Mouse (Mus musculus) lung, postnatal 4 days (tissue): Measurements from ENCODE around the gene Adcy1.

Experiments used
- DNase-seq, 2 experiments: peaks; one replicate each; pipeline ENCODE4 v3.0.0; 2021

Adcy1 gene

GRCm38 (mm10) chr11:7071617-7072016 lies 8.3 kb downstream of the Adcy1 start:
- no peak for DNase-seq

GRCm38 (mm10) chr11:7073556-7073955 lies 10.3 kb downstream of the Adcy1 start:
- no peak for DNase-seq

DNA sequence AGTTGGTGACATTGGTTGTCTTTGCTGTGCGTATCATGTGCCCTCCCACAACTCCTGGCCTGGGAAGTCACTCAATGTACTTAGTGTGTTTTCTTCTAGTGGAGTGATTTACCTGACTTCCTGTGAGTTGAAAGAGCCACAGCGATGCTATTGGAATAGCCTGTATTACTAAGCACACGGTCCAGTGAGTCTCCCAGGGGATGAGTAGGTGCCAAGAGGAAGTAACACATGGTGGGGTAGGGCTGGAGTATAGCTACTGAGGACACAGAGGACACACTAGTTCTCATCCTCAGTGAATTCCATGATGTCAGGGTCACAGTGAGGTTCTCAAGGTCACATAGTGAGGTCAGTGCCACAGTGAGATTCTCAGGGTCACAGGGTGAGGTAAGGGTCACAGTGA lies 13.2 kb downstream of the Adcy1 start:
- no peak for DNase-seq

DNA sequence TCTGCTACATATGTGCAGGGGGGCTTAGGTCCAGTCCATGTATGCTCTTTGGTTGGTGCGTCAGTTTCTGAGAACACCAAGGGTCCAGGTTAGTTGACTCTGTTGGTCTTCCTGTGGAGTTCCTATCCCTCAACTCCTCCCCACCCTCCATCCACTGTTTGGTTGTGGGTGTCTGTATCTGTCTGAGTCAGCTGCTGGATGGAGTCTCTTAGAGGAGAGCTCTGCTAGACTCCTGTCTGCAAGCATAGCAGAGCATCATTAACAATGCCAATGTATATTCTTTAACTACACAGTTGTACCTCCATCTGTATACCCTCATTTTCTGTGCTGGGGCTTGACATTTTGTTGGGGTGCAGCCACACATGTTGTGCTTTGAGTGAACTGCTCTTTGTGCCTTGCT lies 18.6 kb downstream of the Adcy1 start:
- DNase-seq, result no peak

DNA sequence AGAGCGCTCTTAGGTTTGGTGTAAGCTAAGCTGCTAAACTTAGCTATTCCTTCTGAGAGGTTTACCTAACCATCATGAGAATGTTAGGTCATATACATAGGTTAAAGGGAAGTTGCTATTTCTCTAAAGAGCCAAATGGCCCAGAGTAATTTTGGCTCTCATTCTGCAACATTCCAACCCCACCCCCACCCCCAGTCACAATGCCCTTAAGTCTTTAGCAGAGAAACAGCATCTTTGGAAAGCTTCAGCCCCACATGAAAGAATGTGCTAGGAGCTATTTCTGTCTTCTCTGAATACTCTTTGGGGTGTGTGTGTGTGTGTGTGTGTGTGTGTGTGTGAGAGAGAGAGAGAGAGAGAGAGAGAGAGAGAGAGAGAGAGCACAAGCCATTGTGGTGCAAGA lies 20.6 kb downstream of the Adcy1 start:
- DNase-seq, result no peak

DNA sequence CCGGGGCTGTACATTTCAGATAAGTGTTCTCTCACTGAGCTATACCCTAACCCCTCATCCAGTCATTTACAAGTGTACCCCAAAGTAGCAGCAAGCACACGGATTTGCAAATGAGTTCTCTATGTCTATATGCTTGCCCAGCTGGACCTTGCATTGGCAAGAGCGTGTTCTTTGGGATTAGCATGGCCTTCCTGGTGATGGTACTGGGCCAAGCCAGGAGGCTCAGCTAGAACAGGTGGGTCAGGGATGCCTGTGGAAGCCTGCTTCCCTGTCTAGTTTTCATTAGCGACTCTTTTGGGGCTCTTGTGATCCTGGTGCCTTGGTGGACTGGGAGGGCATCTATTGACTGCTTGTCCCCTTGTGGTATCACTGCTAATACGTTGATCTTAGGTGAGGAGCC lies 21.9 kb downstream of the Adcy1 start:
- DNase-seq, result no peak

- no peak for DNase-seq
Measured at GRCm38 (mm10) chr11:7091120-7091519, 27.8 kb downstream of the Adcy1 start.

DNA sequence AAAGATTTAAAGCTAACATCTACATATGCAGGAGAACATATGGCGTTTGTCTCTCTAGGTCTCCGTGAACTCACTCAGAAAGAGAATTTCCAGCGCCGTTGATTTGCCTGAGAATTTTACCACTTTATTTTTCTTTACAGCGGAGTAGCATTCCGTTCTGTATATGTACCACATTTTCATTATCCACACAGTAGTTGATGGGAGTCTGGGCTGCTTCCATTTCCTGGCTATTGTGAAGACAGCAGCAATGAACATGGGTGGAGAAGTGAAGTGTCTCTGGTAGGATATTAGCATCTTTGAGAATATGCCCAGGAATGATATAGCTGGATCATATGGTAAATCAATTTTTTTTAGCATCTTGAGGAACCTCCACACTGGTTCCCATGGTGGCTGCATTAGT lies 31.6 kb downstream of the Adcy1 start:
- DNase-seq, result no peak

GRCm38 (mm10) chr11:7101674-7102073 lies 38.4 kb downstream of the Adcy1 start:
- no peak for DNase-seq

DNA sequence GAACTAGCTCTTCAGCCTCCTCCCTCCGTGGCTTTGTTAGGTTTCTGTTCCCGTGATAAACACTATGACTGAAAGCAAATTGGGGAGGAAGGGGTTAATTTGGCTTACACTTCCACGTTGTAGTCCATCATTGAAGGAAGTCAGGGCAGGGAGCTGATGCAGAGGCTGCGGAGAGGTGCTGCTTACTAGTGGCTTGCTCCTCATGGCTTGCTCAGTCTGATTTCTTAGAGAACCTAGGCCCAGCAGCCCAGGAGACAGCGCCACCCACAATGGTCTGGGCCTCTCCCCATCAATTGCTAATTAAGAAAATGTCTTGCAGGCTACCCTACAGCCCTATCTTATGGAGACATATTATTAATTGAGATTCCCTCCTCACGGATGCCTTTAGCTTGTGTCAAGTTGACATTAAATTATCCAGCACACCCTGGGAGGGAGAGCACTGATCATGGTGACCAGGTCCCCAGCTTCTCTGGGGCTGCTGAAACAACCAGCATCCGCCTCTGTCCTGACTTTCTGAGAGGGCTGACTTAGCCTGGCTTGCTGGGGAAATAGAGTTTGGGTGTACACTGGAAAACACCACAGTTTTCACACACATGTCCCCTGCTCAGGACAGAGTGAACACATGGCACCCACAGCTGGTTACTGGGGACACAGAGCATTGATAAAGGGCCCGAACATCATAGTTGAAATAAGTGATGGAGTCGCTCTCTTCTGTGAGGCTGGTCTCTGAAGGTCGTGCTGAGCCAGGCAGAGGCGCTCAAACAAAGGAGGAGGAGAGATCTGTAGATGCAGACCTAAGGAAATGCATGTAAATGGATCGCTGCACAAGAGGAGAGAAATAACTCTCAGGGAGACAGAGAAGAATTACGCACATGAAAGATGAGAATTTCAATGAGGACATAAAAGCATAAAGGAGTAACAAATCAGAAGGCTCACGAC lies 39.2 kb downstream of the Adcy1 start:
- DNase-seq, result no peak

DNA sequence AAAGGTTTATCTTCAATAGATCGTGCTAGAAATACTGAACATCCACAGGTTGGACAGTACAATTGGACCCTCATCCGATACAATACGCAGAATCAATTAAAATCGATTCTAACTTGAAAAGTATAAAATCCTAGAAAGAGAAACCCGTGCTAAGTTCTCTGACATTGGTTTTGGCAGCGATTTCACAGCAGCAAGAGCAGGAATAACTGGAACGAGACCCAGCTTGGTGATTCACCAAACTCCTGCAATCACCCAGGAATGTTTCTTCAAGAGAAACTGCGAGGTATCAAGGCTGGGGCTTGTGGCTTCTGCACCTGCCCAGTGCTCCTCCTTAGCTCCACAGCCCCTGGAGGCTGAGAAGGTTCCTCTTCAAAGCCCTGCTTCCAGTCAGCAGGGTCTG lies 42.0 kb downstream of the Adcy1 start:
- no peak for DNase-seq

DNA sequence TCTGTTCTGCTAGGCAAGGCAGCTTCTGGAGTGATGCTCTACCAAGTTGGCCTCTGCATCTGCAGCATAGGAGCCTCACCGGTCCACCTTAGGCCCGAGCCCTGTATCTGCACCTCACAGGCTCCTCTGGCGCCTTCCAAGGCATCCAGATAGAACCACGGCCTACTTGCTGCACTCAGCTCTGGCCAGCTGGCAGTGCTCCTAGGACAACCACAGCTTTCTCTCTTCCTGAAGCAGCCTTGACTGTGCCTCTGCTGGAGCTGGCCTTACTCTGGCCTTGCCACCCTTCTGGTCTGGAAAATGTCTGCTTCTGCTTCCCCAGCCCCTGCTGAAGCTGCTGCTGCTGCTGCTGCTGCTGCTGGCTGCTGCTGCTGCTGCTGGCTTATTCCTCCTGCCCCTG lies 45.8 kb downstream of the Adcy1 start:
- no peak for DNase-seq

GRCm38 (mm10) chr11:7113046-7113445 lies 49.8 kb downstream of the Adcy1 start:
- DNase-seq, result no peak

DNA sequence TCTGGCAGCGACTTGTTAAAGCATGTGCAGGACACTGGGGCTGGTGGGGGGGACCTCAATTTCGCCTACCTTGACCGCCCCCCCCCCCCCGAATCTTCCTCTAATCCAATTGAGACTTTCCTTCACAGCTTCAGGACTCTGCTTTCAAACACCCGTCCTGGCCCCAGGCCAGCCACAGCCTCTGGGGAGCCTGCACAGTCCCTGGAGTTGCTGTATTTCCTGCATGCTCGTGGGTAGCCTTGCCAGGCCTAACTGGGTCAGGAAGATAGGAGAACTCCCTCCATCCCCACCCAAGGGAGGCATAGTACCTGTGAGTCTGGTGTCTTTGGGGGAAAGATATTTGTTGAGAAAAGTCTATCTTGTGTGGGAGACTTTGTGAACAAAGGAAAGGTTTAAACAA lies 50.4 kb downstream of the Adcy1 start:
- no peak for DNase-seq

DNA sequence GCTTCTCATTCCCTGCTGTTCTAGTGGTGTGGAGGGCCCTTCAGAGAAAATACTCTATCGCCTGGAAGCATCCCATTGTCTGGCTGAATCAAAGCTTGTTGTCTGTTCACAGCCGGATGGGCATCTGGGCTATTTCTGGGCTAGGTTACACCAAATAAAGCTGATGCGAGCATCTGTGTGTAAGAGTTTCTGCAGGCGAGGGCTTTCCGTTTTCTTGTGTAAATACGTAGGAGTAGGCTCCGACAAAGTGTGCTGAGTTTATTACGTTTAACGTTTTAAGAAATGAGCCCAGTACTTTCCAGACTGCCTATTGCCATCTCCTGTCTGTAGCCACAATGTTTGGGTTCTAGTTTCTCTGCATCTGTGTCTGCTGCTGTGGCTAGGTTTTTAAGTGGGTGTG lies 51.0 kb downstream of the Adcy1 start:
- DNase-seq, result no peak

GRCm38 (mm10) chr11:7116647-7117046 lies 53.4 kb downstream of the Adcy1 start:
- DNase-seq, result no peak

- no peak for DNase-seq
Measured at GRCm38 (mm10) chr11:7129319-7130051, 66.2 kb downstream of the Adcy1 start.

GRCm38 (mm10) chr11:7132736-7133387 lies 69.6 kb downstream of the Adcy1 start:
- DNase-seq, result no peak

GRCm38 (mm10) chr11:7133736-7134135 lies 70.4 kb downstream of the Adcy1 start:
- peak in 1 of 2 experiments; percentile 0 for DNase-seq

GRCm38 (mm10) chr11:7134319-7134718 lies 71.0 kb downstream of the Adcy1 start:
- peak in 1 of 2 experiments; percentile 13 for DNase-seq

- DNase-seq, result no peak
Measured at GRCm38 (mm10) chr11:7135301-7135700, 72.0 kb downstream of the Adcy1 start.

GRCm38 (mm10) chr11:7135763-7136162 lies 72.5 kb downstream of the Adcy1 start:
- no peak for DNase-seq

GRCm38 (mm10) chr11:7136246-7136855 lies 73.1 kb downstream of the Adcy1 start:
- no peak for DNase-seq
